Mouse (Mus musculus) heart, embryonic 15.5 days (tissue): ENCODE data around the gene Rpl10. TPM values are rescaled to one million over a fixed set of nuclear protein-coding genes. Genes with fewer than 3 reads are reported as not detected.

Experiments
- microRNA-seq: library from miRNA; unstranded; fragments of <30 nt; microRNA quantifications from one replicate; pipeline ENCODE4, GENCODE M21; 2016
- polyA plus RNA-seq: library from polyadenylated mRNA; unstranded; fragments of >200 nt; fragmentation: Nextera tagmentation; extraction: Ambion mirVana; gene quantifications from 2 replicates; pipeline ENCODE4 v1.2.1, GENCODE M21; 2015

Rpl10 gene
- polyA plus RNA-seq, 1 experiment from 2014 or later = 413 TPM

Small RNA genes within 50 kb of the gene (microRNA-seq; reads per million reads assigned to microRNA genes)
- gene Mir7091 (not detected), gene Mir7092 (not detected)

Other genes with a start within 250 kb of the Rpl10 start
- 41.4 and 57.9 TPM in 2 replicates for gene Irak1, start 246.9 kb upstream of the Rpl10 start, polyA plus RNA-seq
- gene Opn1mw, start 143.3 kb upstream of the Rpl10 start, polyA plus RNA-seq = not detected in 2 replicates
- 10.5 and 12.0 TPM in 2 replicates for gene Mecp2, start 135.4 kb upstream of the Rpl10 start, polyA plus RNA-seq
- gene Tex28, start 103.0 kb upstream of the Rpl10 start, polyA plus RNA-seq = not detected in 2 replicates
- not detected in 2 replicates for gene Tktl1, start 93.6 kb upstream of the Rpl10 start, polyA plus RNA-seq
- 124 and 188 TPM in 2 replicates for gene Flna, start 21.0 kb upstream of the Rpl10 start, polyA plus RNA-seq
- gene Emd, start 16.1 kb upstream of the Rpl10 start, polyA plus RNA-seq = 14.5 and 14.9 TPM in 2 replicates
- 70.3 and 76.6 TPM in 2 replicates for gene Taz, start 11.1 kb downstream of the Rpl10 start, polyA plus RNA-seq
- 14.3 and 17.2 TPM in 2 replicates for gene Dnase1l1, start 11.5 kb downstream of the Rpl10 start, polyA plus RNA-seq
- gene Atp6ap1, start 26.3 kb downstream of the Rpl10 start, polyA plus RNA-seq = 109 and 128 TPM in 2 replicates
- 134 and 163 TPM in 2 replicates for gene Gdi1, start 34.2 kb downstream of the Rpl10 start, polyA plus RNA-seq
- 48.0 and 53.1 TPM in 2 replicates for gene Fam50a, start 42.2 kb downstream of the Rpl10 start, polyA plus RNA-seq
- gene Plxna3, start 58.3 kb downstream of the Rpl10 start, polyA plus RNA-seq = 3.6 and 6.8 TPM in 2 replicates
- gene Lage3, start 82.8 kb downstream of the Rpl10 start, polyA plus RNA-seq = 80.3 and 87.5 TPM in 2 replicates
- gene Ubl4a, start 102.4 kb downstream of the Rpl10 start, polyA plus RNA-seq = 56.4 and 62.2 TPM in 2 replicates
- gene Slc10a3, start 102.5 kb downstream of the Rpl10 start, polyA plus RNA-seq = 12.0 and 14.3 TPM in 2 replicates
- gene Fam3a, start 122.5 kb downstream of the Rpl10 start, polyA plus RNA-seq = 26.8 and 31.2 TPM in 2 replicates
- 18.2 and 18.9 TPM in 2 replicates for gene Ikbkg, start 122.5 kb downstream of the Rpl10 start, polyA plus RNA-seq
- 15.4 and 21.4 TPM in 2 replicates for gene G6pdx, start 158.4 kb downstream of the Rpl10 start, polyA plus RNA-seq
- not detected in 2 replicates for gene Gm6880, start 210.6 kb downstream of the Rpl10 start, polyA plus RNA-seq